In genomic region chr5:147332711-147333110, GRCm38 (mm10) we compare ENCODE assay signal across 27 mouse cellular contexts. TPM values are rescaled to one million over a fixed set of nuclear protein-coding genes. Genes with fewer than 3 reads are reported as not detected.
DNase-seq lines count a peak whose midpoint lies in the region; ATAC-seq and TF ChIP-seq lines count a peak whose summit lies in the region.
"Had no signal": no experiment of that assay in that cellular context is flagged by ENCODE, and none has a peak within 500 bp of the region (broad histone marks: within the 10 kb centered on the region; RNA-seq: fewer than 3 reads in every experiment).

No protein-coding gene starts in this region.

- no peaks in the 10 kb centered on the region for H3K4me1 ChIP-seq in heart, adult 2 months (ENCODE audit: control insufficient read depth, insufficient read depth, low read length)
- no peaks in the 10 kb centered on the region for H3K4me1 ChIP-seq in kidney, postnatal 0 days (replicated peaks; ENCODE audit: insufficient read depth, low read length)
- H3K4me1 ChIP-seq in kidney, adult 2 months (ENCODE audit: control insufficient read depth, insufficient read depth, low read length) = no peaks in the 10 kb centered on the region
- H3K4me1 ChIP-seq in stomach, embryonic 14.5 days (ENCODE audit: control insufficient read depth, insufficient read depth, low read length) = no peaks in the 10 kb centered on the region
- H3K4me1 ChIP-seq in stomach, postnatal 0 days (replicated peaks; ENCODE audit: control insufficient read depth, insufficient read depth) = no peaks in the 10 kb centered on the region
- H3K4me1 ChIP-seq in liver, embryonic 11.5 days (replicated peaks; ENCODE audit: control insufficient read depth, insufficient read depth, low read length) = no peaks in the 10 kb centered on the region
- H3K4me1 ChIP-seq: embryonic facial prominence, embryonic 15.5 days; forebrain, embryonic 12.5 days; hindbrain, embryonic 13.5 days; liver, embryonic 13.5 days; megakaryocyte, embryonic 14.5 days had no signal

- no peak overlapping the region for H3K4me2 ChIP-seq in kidney, postnatal 0 days (ENCODE audit: low read length)
- no peak overlapping the region for H3K4me2 ChIP-seq in stomach, embryonic 14.5 days (replicated peaks; ENCODE audit: low read depth, low read length)
- no peak overlapping the region for H3K4me2 ChIP-seq in stomach, postnatal 0 days (replicated peaks; ENCODE audit: low read depth)
- H3K4me2 ChIP-seq in liver, embryonic 11.5 days = no peak overlapping the region
- H3K4me2 ChIP-seq: embryonic facial prominence, embryonic 15.5 days; forebrain, embryonic 12.5 days; hindbrain, embryonic 13.5 days; liver, embryonic 13.5 days had no signal

- peak; percentile 69 for DNase-seq in heart, adult 11 months
- DNase-seq in heart, adult 2 months = no peak
- peak; percentile 15 for DNase-seq in kidney, postnatal 0 days (ENCODE audit: low spot score)
- DNase-seq in kidney, adult 2 months = no peak
- DNase-seq in stomach, postnatal 0 days (ENCODE audit: low spot score) = no peak
- no peak for DNase-seq in right cerebral cortex, adult 18-20 months
- no peak for DNase-seq in liver, embryonic 11.5 days (ENCODE audit: low spot score)
- DNase-seq: adrenal gland, postnatal 25 days; cerebellum, adult 9-11 months; gastrocnemius, postnatal 14 days; heart, postnatal 14 days; kidney, postnatal 10 days; liver, embryonic 13.5 days; retina, postnatal 1 day; thymus, postnatal 36 days had no signal

- no peak overlapping the region for H3K4me3 ChIP-seq in heart, adult 2 months
- no peak overlapping the region for H3K4me3 ChIP-seq in kidney, postnatal 0 days (replicated peaks; ENCODE audit: low read depth, low read length)
- no peak overlapping the region for H3K4me3 ChIP-seq in kidney, adult 2 months (ENCODE audit: insufficient read depth, low read depth, low read length)
- H3K4me3 ChIP-seq in stomach, embryonic 14.5 days (ENCODE audit: low read depth, low read length) = no peak overlapping the region
- no peak overlapping the region for H3K4me3 ChIP-seq in stomach, postnatal 0 days (ENCODE audit: low read depth, low read length)
- H3K4me3 ChIP-seq in liver, embryonic 11.5 days (ENCODE audit: low read depth, low read length) = no peak overlapping the region
- H3K4me3 ChIP-seq: embryonic facial prominence, embryonic 15.5 days; forebrain, embryonic 12.5 days; heart, embryonic 10.5 days; hindbrain, embryonic 13.5 days; liver, embryonic 13.5 days; megakaryocyte, embryonic 14.5 days had no signal

- no peaks in the 10 kb centered on the region for H3K27me3 ChIP-seq in heart, adult 2 months (ENCODE audit: control insufficient read depth, insufficient read depth, low read length)
- no peaks in the 10 kb centered on the region for H3K27me3 ChIP-seq in kidney, postnatal 0 days (ENCODE audit: insufficient read depth, low read length)
- no peaks in the 10 kb centered on the region for H3K27me3 ChIP-seq in kidney, adult 2 months (replicated peaks; ENCODE audit: control insufficient read depth, insufficient read depth, low read length)
- H3K27me3 ChIP-seq in stomach, embryonic 14.5 days (ENCODE audit: control insufficient read depth, insufficient read depth, low read length) = no peaks in the 10 kb centered on the region
- no peaks in the 10 kb centered on the region for H3K27me3 ChIP-seq in stomach, postnatal 0 days (ENCODE audit: control insufficient read depth, insufficient read depth, low read length)
- H3K27me3 ChIP-seq in liver, embryonic 11.5 days (replicated peaks; ENCODE audit: control insufficient read depth, insufficient read depth, low read length) = no peaks in the 10 kb centered on the region
- H3K27me3 ChIP-seq: liver, embryonic 13.5 days had no signal

- 27% methylated on average over 7 of the region's 7 CpGs for WGBS in heart, adult 2 months
- 12% methylated on average over 7 of the region's 7 CpGs for WGBS in kidney, postnatal 0 days
- WGBS in kidney, adult 2 months = 16% methylated on average over 7 of the region's 7 CpGs
- 24% methylated on average over 7 of the region's 7 CpGs for WGBS in stomach, embryonic 14.5 days
- whole genome bisulfite sequencing in stomach, postnatal 0 days = 23% methylated on average over 7 of the region's 7 CpGs
- WGBS in liver, embryonic 11.5 days = 32% methylated on average over 7 of the region's 7 CpGs

- H3K9me3 ChIP-seq in kidney, postnatal 0 days (replicated peaks; ENCODE audit: low read length) = no peaks in the 10 kb centered on the region
- H3K9me3 ChIP-seq in stomach, embryonic 14.5 days (ENCODE audit: control insufficient read depth, low read depth, low read length) = no peaks in the 10 kb centered on the region
- no peaks in the 10 kb centered on the region for H3K9me3 ChIP-seq in stomach, postnatal 0 days (ENCODE audit: control insufficient read depth, low read length)
- H3K9me3 ChIP-seq in liver, embryonic 11.5 days (ENCODE audit: control insufficient read depth, low read length) = no peaks in the 10 kb centered on the region
- H3K9me3 ChIP-seq: embryonic facial prominence, embryonic 15.5 days; forebrain, embryonic 12.5 days; heart, embryonic 10.5 days; hindbrain, embryonic 13.5 days; liver, embryonic 13.5 days had no signal

- H3K9ac ChIP-seq in heart, adult 2 months (ENCODE audit: low read depth, low read length) = no peak overlapping the region
- no peak overlapping the region for H3K9ac ChIP-seq in kidney, postnatal 0 days (ENCODE audit: low read depth, low read length)
- H3K9ac ChIP-seq in stomach, embryonic 14.5 days (replicated peaks; ENCODE audit: low read depth, low read length) = no peak overlapping the region
- H3K9ac ChIP-seq in stomach, postnatal 0 days (ENCODE audit: low read length) = no peak overlapping the region
- H3K9ac ChIP-seq in liver, embryonic 11.5 days (ENCODE audit: low read depth, low read length) = no peak overlapping the region
- H3K9ac ChIP-seq: embryonic facial prominence, embryonic 15.5 days; forebrain, embryonic 12.5 days; hindbrain, embryonic 13.5 days; liver, embryonic 13.5 days had no signal

- no peaks in the 10 kb centered on the region for H3K36me3 ChIP-seq in heart, adult 2 months (ENCODE audit: control insufficient read depth, insufficient read depth, low read length)
- no peaks in the 10 kb centered on the region for H3K36me3 ChIP-seq in kidney, postnatal 0 days (ENCODE audit: insufficient read depth, low read length)
- H3K36me3 ChIP-seq in kidney, adult 2 months (ENCODE audit: control insufficient read depth, insufficient read depth, low read length) = no peaks in the 10 kb centered on the region
- no peaks in the 10 kb centered on the region for H3K36me3 ChIP-seq in stomach, embryonic 14.5 days (ENCODE audit: control insufficient read depth, insufficient read depth, low read length)
- H3K36me3 ChIP-seq in stomach, postnatal 0 days (ENCODE audit: control insufficient read depth, insufficient read depth, low read length) = no peaks in the 10 kb centered on the region
- no peaks in the 10 kb centered on the region for H3K36me3 ChIP-seq in liver, embryonic 11.5 days (ENCODE audit: control insufficient read depth, insufficient read depth, low read length)
- H3K36me3 ChIP-seq: embryonic facial prominence, embryonic 15.5 days; forebrain, embryonic 12.5 days; heart, embryonic 10.5 days; hindbrain, embryonic 13.5 days; liver, embryonic 13.5 days had no signal

- no peak overlapping the region for H3K27ac ChIP-seq in heart, adult 2 months
- H3K27ac ChIP-seq in kidney, postnatal 0 days = no peak overlapping the region
- H3K27ac ChIP-seq in kidney, adult 2 months (ENCODE audit: insufficient read depth, low read depth, low read length) = no peak overlapping the region
- H3K27ac ChIP-seq in stomach, embryonic 14.5 days (ENCODE audit: low read length) = no peak overlapping the region
- H3K27ac ChIP-seq in stomach, postnatal 0 days (replicated peaks) = no peak overlapping the region
- H3K27ac ChIP-seq in liver, embryonic 11.5 days (ENCODE audit: low read depth, low read length) = no peak overlapping the region
- H3K27ac ChIP-seq: embryonic facial prominence, embryonic 15.5 days; forebrain, embryonic 12.5 days; heart, embryonic 10.5 days; hindbrain, embryonic 13.5 days; liver, embryonic 13.5 days had no signal

- ATAC-seq in kidney, postnatal 0 days (replicated peaks; ENCODE audit: low FRiP score, low read depth) = no peak
- ATAC-seq in stomach, embryonic 14.5 days (ENCODE audit: insufficient number of reproducible peaks, insufficient read depth, low FRiP score, low read depth) = peak; percentile 28; the same call in 1 of the 2 replicates
- no peak for ATAC-seq in stomach, postnatal 0 days (ENCODE audit: low FRiP score, low TSS enrichment)
- ATAC-seq in liver, embryonic 11.5 days (replicated peaks; ENCODE audit: low FRiP score) = no peak

- intact Hi-C loops in heart, adult 2 months (cut with DNase I) = no loop called here

- TF ChIP-seq EP300 in heart, adult 2 months (IDR thresholded peaks at IDR 0.05; ENCODE audit: insufficient read depth, low read depth, low read length) = no peak
- TF ChIP-seq EP300 in stomach, postnatal 0 days (optimal IDR thresholded peaks at IDR 0.05) = no peak

- TF ChIP-seq POLR2A in heart, adult 2 months (IDR thresholded peaks at IDR 0.05; ENCODE audit: insufficient read depth, low read depth, low read length) = no peak
- no peak for TF ChIP-seq POLR2A in kidney, adult 2 months (IDR thresholded peaks at IDR 0.05; ENCODE audit: low read depth, low read length)

- H3K79me2 ChIP-seq in heart, adult 2 months (replicated peaks; ENCODE audit: control insufficient read depth, insufficient read depth, low read length) = no peaks in the 10 kb centered on the region

- no peak for TF ChIP-seq CTCF in heart, adult 2 months (IDR thresholded peaks at IDR 0.05)
- no peak for TF ChIP-seq CTCF in kidney, postnatal 0 days (IDR thresholded peaks at IDR 0.05; ENCODE audit: low read depth)
- no peak for TF ChIP-seq CTCF in kidney, adult 2 months (conservative IDR thresholded peaks at IDR 0.05; ENCODE audit: insufficient read depth, insufficient read length, low read depth, low read length)
- no peak for TF ChIP-seq CTCF in stomach, postnatal 0 days (IDR thresholded peaks at IDR 0.05; ENCODE audit: low read depth)

RNA-seq across cellular contexts. Expression of gene Urad, which starts 10.5 kb away (rescaled TPM):
- not detected for total RNA-seq in heart, adult 2 months (2021)
- not detected in 2 replicates for polyA plus RNA-seq in heart, adult 2 months (2012; rRNA removed)
- polyA plus RNA-seq in kidney, postnatal 0 days (2015; fragmentation: Nextera tagmentation; extraction: Ambion mirVana) = not detected in 2 replicates
- polyA plus RNA-seq in kidney, adult 2 months (2012; rRNA removed) = not detected in 2 replicates
- polyA plus RNA-seq in stomach, embryonic 14.5 days (2014; fragmentation: Nextera tagmentation; extraction: Ambion mirVana) = not detected in 2 replicates
- polyA plus RNA-seq in stomach, postnatal 0 days (2015; fragmentation: Nextera tagmentation; extraction: Ambion mirVana) = not detected in 2 replicates
- 0.49 and 0.53 TPM in 2 replicates for polyA plus RNA-seq in liver, embryonic 11.5 days (2014; fragmentation: Nextera tagmentation; extraction: Ambion mirVana)
- total RNA-seq: gastrocnemius, postnatal 14 days; heart, postnatal 14 days; left cerebral cortex, adult 8-10 months; monocyte, adult 5-6 weeks had no signal
- polyA plus RNA-seq: embryonic facial prominence, embryonic 15.5 days; forebrain, embryonic 12.5 days; frontal cortex, adult 2 months; heart, embryonic 10.5 days; hindbrain, embryonic 13.5 days; limb, embryonic 11.5 days; lung, embryonic 16.5 days; stomach, embryonic 16.5 days had no signal

RNA-seq across cellular contexts. Expression of gene Cdx2, which starts 25.6 kb away (rescaled TPM):
- total RNA-seq in heart, adult 2 months (2021) = not detected
- not detected in 2 replicates for polyA plus RNA-seq in heart, adult 2 months (2012; rRNA removed)
- polyA plus RNA-seq in kidney, postnatal 0 days (2015; fragmentation: Nextera tagmentation; extraction: Ambion mirVana) = not detected in 2 replicates
- not detected in 2 replicates for polyA plus RNA-seq in kidney, adult 2 months (2012; rRNA removed)
- 1.1 and 1.3 TPM in 2 replicates for polyA plus RNA-seq in stomach, embryonic 14.5 days (2014; fragmentation: Nextera tagmentation; extraction: Ambion mirVana)
- polyA plus RNA-seq in stomach, postnatal 0 days (2015; fragmentation: Nextera tagmentation; extraction: Ambion mirVana) = 0.05 and 0.06 TPM in 2 replicates
- polyA plus RNA-seq in liver, embryonic 11.5 days (2014; fragmentation: Nextera tagmentation; extraction: Ambion mirVana) = 0.14 TPM in 1 of 2 replicates, not detected in the other
- total RNA-seq: adrenal gland, postnatal 25 days; gastrocnemius, postnatal 14 days; heart, postnatal 14 days; left cerebral cortex, adult 8-10 months; monocyte, adult 5-6 weeks had no signal
- polyA plus RNA-seq: embryonic facial prominence, embryonic 15.5 days; forebrain, embryonic 12.5 days; heart, embryonic 10.5 days; hindbrain, embryonic 13.5 days; limb, embryonic 11.5 days; liver, embryonic 13.5 days; lung, embryonic 16.5 days had no signal

Comparison
In these comparisons a context has a peak if more than half of its experiments do, and no peak if none do; other contexts are left out.
1. DNase-seq: peak in heart, adult 11 months (single experiment) and kidney, postnatal 0 days (single experiment); none in heart, adult 2 months (0 of 2), kidney, adult 2 months (single experiment), stomach, postnatal 0 days (single experiment), right cerebral cortex, adult 18-20 months (single experiment) and liver, embryonic 11.5 days (single experiment).